Mouse (Mus musculus): Measurements from ENCODE around the gene Sgms1. TPM values are rescaled to one million over a fixed set of nuclear protein-coding genes. Genes with fewer than 3 reads are reported as not detected.

The Sgms1 gene
- total RNA-seq, 2 experiments from 2014 or later: 47.5 to 59.8 TPM

DNA sequence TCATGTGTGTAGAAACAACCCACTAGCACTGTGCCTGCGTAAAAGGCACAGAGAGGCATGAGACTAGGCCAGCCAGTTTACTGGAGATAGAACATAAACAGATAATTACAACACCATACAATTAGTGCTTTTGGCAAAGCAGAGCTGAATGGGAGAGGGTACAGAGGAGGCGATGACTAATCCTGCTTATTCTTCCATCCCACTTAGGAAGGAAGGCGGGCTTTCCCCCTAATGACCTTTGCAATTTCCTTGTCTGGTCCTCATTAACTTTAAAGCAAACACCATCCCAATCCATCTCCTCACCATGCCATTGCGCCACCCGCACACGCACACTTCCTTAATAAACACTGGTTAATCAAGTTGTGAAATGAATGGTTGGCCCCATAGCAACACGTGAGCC lies 91.3 kb downstream of the Sgms1 start:
- DNase-seq (ENCODE audit: low spot score in 2 of 2): no peak

DNA sequence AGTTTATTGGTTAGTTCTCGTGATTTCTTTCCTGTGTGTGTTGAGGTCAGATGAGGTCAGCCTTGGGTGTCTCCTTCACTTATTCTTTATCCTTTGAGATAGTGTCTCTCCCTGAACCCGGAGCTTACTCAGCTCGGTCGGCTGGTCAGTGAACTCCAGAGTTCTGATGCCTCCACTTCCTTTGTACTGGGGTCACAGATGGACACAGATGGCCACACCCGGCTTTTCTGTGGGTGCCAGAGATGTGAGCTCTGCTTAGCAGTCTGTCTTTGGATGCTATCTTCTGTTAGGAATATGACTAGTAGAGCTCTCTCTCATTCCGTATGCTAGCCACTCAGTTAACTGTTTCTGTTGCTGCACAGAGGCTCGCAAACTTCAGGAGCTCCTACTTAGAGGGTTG lies 92.7 kb downstream of the Sgms1 start:
- no peak for DNase-seq (ENCODE audit: low spot score in 2 of 2)

DNA sequence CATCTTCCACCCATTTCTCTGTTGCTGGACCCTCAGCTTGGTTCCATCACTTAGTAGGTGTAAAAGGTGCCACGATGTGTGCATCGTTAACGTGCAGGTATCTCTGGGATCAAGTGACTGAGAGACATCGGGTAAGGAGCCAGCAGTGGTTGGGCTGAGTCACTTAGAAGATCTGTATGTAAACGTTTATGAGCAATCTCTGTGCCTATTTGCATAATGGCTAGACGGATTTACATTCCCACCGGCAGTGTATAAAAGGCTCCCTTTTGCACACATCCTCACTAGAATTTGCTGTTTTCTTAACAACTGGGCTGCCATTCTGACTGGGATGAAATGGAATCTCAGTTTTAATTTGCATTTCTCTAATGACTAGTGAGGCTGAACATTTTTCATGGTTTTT lies 93.9 kb downstream of the Sgms1 start:
- DNase-seq (ENCODE audit: low spot score in 2 of 2): no peak

DNA sequence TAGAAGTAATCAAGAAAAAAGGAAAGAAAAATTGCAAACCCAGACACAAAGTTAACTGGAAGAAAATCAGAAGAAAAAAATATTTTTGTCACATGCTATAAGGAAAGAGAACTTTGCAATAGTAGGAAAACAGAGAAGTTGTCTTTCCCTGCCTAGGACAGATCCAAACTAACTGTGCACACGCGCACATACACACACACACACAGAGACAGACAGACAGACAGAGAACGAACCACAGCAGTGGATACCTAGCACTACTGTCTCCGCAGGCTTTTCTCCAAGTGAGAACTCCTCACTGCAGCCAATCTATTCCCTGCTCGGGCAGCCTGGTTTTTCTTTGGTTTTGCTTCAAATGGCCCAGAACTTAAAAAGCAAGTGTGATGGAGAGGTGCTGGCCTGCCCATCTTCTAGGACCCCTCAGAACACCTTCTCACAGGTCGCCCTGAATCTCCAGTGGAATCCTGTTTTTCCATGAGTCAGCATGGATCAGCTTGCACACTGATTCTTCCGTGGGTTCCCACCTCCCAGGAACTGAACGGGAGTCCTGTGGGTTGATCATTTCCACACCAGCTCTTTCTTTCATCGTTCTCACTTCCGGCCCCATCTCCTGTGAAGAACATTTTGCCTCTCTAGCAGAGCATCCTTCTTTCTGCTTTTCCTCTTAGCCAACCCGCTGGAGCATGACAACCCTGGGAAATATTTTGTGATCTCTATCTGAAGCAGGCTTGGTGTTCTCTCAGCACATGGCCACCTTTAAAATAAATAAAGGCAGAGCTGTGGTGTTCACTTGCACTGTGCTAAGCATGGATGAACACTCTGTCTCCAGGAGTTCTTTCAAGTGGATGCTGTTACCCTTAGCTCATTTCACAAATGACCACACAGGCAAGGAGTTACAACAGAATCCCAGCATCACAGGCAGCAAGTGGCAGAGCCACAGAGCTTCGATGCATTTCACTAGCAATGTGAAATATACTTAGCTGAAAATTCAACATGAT lies 96.4 kb downstream of the Sgms1 start:
- no peak for DNase-seq (ENCODE audit: low spot score in 2 of 2)

DNA sequence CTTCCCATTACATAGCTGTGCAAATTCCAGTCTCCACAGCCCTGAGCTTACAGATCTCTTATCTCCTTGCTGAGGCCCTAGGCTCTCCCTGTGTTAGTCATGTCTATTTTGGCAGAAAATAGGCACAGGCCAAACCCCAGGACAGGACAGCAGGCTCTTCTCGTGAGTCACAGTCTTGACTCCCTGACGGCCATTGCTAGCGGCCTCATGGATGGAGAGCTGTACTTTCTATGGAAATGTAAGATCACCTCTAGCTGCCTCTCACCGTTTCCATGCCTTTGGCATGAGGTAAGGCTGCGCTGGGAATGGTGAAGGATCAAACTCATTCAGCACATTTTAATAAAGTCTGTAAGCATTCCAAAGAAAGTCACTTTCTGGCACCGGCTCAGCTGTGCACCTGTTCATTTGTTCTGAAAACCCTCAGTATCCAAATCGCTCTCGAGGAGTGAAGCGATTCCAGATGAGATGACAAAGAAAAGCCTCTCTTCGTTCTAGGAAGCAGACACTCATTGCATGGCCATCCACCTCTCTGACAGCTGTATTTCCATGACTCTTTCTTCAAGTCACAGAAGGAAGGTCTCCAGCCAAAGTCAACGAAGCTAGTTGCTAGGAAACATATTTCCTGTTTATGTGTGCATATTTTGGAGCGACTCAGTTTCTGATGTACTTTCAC lies 97.3 kb downstream of the Sgms1 start:
- no peak for DNase-seq (ENCODE audit: low spot score in 2 of 2)

DNA sequence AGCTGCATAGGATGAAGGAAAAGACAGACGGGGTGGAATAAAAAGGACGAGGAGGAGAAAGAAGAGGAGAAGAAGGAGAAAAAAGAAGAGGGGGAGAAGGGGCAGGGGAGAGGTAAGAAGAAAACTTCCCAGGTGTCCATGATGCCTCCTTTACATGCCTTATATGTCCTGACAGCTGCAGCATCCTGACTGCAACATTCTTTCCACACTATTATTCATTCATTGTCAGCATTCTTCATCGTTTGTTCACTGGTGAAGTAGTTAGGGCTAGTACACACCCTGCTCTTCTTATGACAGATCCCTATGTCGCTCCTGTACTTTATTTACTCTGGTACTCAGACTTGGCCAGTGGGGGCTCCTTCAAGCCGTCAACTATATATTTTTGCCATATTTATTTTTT lies 98.4 kb downstream of the Sgms1 start:
- no peak for DNase-seq (ENCODE audit: low spot score in 2 of 2)

DNA sequence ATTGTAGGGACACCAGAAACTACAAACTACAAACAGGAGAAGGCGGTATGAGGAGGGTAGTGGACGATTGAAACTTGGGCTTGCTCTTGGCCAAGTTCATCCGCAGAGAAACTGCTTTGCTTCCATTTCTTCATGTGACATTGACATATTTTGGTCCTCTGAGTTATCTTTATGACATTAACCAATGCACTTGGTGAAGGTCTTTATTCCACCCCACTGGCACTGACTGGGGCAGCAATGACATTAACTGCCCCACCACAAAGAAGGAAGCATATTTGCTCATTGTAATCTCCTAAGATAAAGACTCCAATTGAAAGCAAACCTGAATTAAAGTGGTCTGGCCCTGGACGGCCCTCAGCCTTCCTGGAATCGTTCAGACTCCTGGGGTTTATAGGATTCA lies 100.6 kb downstream of the Sgms1 start:
- no peak for DNase-seq (ENCODE audit: low spot score in 2 of 2)

DNA sequence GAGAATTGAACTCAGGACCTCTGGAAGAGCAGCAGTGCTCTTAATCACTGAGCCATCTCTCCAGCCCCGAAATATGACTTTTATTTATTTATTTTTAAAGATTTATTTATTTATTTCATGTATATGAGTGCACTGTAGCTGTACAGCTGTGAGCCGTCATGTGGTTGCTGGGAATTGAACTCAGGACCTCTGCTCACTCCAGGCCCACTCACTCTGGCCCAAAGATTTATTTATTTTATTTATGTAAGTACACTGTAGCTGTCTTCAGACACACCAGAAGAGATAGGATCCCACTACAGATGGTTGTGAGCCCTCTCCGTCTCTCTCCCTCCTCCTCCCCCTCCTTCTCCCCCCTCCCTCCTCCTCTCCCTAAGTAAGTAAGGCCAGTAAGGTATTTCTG lies 101.7 kb downstream of the Sgms1 start:
- no peak for DNase-seq (ENCODE audit: low spot score in 2 of 2)

DNA sequence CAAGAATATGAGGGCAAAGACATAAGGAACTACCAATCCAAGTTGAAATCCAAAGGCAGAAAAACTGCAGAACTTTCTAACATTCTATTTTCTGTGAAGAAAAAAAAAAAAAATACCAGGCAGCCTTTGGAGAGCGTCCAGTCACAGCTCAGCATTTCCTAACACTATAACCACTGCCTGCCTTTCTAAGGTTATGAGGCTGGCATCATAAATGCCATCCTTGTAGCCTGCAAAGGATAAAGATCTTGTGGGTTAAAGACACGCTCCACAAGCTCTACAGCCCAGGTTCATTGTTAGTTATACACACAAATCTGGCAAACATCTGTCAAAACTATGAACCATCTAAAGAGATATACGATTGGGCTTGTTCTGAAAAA lies 104.1 kb downstream of the Sgms1 start:
- no peak for DNase-seq (ENCODE audit: low spot score in 2 of 2)

DNA sequence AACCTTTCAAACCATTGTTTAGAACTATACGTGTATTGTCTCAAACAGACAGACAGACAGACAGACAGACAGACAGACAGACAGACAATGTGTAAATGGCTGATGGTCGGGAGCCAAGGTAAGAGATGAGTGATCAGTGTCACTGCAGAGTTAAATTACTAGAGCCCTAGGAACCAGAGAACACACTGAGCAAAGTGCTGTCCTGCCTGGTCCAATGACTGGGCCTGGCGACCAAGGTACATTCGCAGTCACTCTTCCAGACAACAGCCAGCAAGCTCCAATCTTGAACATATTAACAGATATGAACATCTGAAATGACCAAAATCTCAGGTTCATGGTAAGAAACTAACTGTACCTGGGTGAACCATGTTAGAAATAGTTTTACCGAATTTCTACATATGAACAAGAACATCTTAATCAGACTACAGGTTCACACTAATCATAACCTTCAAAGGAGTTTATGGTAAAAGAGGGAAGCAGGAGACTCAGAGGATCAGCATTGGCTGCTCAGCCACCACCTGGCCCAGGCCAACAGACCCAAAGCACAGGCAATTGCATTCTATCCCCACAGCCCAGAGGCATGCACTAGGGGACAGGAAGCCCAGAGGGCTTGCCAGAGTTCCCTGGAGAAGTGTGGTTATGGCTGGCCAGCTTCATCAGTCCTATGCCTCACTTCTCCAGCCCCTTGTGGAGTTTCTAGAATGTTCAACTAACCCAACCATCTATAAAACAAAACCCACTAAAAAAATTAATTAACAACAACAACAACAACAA lies 104.6 kb downstream of the Sgms1 start:
- DNase-seq (ENCODE audit: low spot score in 2 of 2): no peak

DNA sequence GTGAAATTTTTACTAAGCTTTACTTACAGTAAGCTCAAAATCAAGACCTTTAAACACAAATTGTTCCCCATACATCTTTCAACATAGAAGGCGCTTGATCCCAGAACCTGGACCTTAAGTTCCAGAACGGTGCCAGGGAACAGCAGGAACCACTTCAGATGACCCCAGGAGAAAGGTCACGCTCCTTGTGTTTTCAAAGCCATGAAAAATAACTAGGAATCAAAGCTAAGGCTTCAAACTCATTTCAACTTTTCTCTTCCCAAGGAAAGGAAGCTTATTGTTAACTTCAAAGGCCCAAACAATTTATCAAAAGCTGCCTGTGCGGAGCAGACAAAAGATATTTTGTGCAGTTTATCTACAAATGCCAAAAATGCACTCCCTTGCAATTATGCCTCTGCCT lies 107.6 kb downstream of the Sgms1 start:
- DNase-seq (ENCODE audit: low spot score in 2 of 2): no peak

DNA sequence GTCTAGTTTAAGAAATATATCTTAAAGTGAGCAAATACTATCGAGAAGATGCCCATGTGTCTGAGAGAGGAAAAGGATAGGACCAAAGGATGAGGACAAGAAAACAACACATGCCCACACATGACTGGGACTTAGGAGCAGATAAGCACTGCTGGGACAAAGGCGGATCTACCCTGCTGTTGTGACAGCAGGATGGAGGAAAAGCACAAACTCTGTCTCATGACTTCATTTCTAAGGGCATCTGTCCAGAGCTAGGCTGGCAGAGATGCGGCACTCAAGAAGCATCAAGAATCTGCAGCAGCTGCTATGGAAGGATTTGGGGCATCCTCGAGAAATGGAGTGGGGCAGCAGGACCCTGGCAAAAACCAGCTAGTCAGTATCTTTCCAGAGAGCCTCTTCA lies 109.1 kb downstream of the Sgms1 start:
- DNase-seq (ENCODE audit: low spot score in 2 of 2): no peak

DNA sequence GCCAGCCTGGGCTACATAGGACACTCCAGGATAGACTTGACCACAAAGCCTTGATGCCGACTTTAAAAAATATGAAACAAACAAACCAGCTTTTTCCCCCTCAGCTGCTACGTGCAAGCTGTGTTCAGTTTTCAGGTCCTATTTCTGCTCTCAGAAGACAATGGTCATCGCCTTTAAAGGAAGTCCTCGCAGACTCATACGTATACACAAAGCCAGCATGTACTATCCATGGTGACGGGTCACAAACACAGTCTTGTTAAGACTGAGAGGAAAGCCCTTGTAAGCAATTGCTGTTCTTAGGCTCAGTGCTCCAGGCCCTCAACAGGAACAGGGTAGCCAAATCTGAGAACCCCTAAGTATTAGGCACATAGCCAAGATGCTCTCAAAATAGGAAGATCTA lies 110.1 kb downstream of the Sgms1 start:
- no peak for DNase-seq (ENCODE audit: low spot score in 2 of 2)

DNA sequence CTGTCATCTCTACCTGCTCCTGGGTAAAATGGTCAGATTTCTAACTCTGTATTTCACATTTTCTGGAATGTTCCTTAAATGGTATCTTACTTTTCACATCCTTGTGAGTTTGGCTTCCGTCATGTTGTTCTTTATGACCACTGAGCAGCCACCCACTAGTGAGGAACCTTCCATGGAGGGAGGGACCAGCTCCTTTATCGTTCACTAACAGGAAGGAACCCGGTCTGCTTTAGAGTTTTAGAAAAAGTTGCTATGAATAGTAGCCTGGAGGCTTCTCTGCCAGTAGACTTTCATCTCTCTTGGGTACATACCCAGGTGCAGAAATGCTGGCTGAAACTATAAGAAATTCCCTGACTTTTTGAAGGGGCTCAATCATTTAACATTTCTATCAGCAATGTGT lies 111.6 kb downstream of the Sgms1 start:
- DNase-seq (ENCODE audit: low spot score in 2 of 2): no peak

DNA sequence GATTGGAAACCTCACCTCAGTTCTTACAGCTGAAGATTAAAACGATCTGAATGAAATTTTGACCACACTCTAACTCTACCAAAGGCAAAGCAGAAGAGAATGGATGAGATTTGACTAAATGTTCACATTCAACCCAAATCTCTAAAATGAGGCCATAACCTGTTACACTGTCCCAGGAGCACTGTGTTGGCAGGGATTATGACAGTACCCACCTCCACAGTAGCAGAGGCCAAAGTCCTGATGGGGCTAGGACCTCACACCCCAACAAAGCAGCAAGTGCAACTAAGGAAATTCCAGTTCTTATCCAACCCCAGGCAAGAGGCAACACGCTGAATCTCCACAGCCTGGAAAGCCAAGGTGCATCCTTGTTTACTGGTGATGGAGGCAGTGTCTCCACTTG lies 112.2 kb downstream of the Sgms1 start:
- DNase-seq (ENCODE audit: low spot score in 2 of 2): no peak

DNA sequence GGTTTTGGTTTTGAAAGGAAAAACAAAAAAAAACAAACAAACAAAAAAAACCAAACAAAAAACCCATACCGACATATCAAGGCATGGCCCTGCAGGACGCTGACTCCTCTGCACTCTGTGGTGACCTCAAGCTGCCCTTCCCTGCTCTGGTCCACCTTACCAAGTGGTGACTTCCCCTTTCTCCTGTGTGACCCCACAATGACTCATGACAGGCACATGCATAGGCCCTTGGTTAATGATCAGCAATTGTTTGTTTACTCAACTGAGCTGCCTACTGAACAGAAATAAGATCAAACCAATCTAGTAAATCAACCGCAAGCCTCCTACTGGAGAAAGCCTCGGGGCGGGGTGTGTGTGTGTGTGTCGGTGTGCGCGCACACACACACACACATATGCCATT lies 112.7 kb downstream of the Sgms1 start:
- DNase-seq (ENCODE audit: low spot score in 2 of 2): no peak

DNA sequence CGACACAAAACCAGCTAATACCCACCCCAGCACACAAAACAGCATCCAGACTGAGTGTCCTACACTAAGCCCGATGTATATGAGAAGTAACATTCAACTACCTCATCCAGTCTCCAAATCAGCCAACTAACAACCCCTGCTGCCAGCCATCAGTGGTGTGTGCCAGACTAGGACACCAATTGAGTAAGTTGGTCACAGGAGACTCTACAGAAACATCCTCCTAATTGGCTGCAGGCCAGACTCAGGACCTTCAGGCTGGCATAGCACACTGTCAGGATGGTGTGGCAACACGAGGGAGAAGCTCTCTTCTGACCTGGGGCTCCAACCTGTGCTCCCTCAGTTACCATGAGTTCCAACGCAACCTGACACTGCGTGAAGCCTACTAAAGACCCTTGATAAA lies 113.3 kb downstream of the Sgms1 start:
- DNase-seq (ENCODE audit: low spot score in 2 of 2): no peak

DNA sequence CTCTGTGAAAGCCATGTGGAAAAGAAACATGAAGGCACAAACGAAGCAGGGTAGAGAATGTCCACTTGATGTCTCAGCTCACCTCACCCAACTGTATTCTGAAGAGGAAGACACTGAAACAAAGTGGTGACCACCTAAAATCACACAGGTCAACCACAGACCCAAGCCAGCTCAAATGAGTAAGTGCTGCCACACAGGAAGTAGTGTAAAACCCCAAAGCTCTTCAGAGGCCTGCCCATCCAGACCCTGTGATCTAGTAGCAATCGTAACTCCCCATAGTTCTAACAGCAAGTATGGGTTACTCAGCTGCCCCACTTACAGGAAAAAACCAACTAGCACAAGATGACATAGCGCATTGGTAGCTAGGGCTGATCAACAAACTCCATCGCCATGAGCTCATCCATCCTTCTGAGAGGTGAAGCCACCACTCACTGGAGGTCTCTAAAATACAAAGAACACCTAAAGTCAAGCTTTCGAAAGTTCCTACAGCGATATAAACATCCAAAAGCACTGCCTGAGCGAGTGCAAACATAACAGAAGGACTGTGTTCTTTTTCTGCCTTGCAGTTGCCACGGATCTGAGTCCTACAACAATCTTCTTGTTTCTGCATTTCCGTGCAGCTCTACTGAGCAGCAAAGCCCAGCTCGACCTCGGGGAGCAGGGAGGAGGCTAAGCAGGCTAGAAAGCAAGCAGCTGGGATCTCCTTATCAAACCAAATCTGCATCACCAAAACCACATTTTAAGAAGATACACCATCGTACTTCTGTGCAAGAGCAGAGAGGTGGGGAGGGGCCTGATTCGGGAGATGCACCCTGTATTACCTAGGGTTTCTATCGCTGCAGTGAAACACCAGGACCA lies 114.2 kb downstream of the Sgms1 start:
- no peak for DNase-seq (ENCODE audit: low spot score in 2 of 2)

DNA sequence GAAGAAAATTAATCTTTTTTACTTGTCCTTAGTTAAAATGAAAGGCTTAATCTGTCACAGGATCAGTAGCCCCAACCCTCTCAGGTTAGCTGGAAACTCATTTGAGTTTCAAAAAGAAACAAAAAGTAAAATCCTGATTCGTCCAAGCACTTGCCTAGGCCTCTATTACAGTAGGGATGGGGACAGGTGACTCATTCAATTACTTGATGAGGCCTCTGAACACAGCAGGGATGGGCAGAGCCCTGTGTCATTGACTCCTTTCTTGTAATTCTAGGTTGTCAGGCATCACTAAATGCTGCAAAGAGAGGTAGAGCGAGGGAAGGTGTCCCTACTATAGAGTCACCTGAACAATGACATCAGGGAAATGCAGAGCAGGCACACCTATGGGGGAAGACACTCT lies 115.4 kb downstream of the Sgms1 start:
- no peak for DNase-seq (ENCODE audit: low spot score in 2 of 2)

DNA sequence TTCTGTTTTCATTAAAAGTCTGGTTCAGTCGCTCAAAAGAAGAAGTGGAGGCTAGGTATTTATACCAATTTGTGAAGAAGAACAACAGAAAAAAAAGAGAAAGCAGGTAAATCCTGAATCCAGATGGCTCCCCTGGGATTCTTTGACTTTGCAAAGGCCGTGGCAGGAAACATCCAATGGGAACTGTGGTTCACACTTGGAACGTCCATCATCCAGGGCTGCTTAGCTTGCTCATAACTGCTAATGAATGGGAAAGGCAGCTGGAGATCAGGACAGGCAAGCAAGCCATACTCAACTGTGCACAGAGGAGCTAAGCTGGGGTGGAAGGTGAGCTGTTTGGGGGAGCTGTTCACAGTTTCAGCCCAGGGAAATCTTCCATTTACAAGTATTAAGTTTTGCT lies 115.8 kb downstream of the Sgms1 start:
- no peak for DNase-seq (ENCODE audit: low spot score in 2 of 2)
